Mouse (Mus musculus): ENCODE measurements around the gene Shc2.

Shc2 gene

GRCm38 (mm10) chr10:79668771-79669575 lies 31.3 kb upstream of the Shc2 start, which contains the start of gene Tpgs1:
Gene Tpgs1, plus strand, starts transcription at chr10:79669369.
- DNase-seq (ENCODE audit: extremely low spot score, low spot score), result peak; percentile 97

DNA sequence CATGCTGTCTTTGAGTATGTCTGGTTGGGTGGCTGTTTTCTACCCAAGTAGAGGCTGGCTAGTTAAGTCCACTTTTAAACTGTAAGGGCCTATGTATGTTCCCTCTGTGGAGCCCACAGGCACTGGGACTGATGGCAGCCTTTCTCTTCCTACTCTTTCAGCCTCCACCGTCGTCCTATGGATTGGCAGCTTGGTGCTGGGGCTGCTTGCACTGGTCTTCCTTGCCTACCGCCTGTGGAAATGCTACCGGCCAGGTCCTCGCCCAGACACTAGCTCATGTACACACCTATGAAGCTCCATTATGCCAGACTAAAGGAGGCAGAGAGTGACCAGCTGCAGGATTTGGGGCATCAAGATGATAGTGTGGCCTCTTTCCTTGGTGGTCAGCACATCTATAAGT lies 30.4 kb upstream of the Shc2 start:
- DNase-seq (ENCODE audit: extremely low spot score, low spot score), result no peak

DNA sequence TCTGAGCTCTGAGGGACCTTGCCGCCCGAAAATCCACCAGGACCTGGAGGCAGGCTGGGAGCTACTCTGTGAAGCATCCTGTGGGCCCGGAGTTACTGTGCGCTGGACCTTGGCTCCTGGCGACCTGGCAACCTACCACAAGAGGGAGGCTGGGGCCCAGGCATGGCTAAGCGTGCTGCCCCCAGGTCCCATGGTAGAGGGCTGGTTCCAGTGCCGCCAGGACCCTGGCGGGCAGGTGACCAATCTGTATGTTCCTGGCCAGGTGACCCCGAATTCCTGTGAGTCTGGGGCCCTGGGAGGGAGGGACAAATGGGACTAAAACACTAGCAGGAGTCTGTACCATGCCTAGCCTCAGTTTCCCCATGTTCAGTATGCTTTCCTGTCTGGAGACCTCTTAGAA lies 28.8 kb upstream of the Shc2 start:
- DNase-seq (ENCODE audit: extremely low spot score, low spot score), result no peak

- no peak for DNase-seq (ENCODE audit: extremely low spot score, low spot score)
Observed at GRCm38 (mm10) chr10:79665051-79665450, 27.3 kb upstream of the Shc2 start.

DNA sequence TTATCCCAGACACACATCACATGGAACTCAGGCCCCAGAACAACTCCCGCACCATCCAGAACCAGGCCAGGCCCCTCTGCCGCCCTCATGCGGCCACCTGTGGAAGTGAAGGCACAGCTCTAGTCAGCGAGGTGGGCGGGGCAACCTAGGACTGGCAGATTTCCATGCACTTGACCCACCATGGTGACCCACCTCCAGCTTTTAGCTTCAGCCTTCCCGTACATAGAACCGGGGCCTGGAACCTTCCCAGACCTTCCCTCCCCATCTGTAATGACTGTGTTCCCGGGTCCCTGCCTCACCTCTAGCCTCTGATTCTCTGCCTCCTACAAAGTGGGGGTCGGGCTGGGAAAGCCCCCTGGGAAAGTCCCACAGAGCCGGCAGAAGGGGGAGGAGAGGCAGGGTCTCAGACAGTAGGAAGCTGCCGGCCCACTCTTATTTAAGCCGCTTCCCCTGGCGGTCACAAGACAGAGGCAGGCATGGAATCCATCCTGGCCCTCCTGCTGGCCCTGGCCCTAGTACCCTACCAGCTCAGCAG lies 26.5 kb upstream of the Shc2 start, which contains the start of gene Madcam1:
TSS of gene Madcam1 (plus strand) at position 429 of the 535 bp plus-strand sequence.
- DNase-seq (ENCODE audit: extremely low spot score, low spot score), result peak; percentile 88

GRCm38 (mm10) chr10:79661861-79662260 lies 24.1 kb upstream of the Shc2 start:
- no peak for DNase-seq (ENCODE audit: extremely low spot score, low spot score)

DNA sequence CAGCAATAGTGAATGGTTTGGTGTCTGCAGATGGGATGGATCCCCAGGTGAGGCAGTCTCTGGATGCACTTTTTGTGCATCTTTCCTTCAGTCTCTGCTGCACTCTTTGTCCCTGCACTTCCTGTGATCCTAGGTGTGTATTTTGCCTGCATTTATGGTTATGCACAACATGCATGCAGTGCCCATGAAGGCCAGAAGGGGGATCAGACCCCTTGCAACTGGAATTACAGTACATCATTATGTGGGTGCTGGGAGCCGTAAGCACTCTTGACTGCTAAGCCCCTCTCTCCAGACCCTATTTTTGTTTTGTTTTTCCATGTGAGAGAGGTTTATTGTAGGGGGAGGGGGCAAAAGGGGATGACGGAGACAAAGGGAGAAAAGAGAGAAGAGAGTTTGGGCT lies 22.6 kb upstream of the Shc2 start:
- no peak for DNase-seq (ENCODE audit: extremely low spot score, low spot score)

DNA sequence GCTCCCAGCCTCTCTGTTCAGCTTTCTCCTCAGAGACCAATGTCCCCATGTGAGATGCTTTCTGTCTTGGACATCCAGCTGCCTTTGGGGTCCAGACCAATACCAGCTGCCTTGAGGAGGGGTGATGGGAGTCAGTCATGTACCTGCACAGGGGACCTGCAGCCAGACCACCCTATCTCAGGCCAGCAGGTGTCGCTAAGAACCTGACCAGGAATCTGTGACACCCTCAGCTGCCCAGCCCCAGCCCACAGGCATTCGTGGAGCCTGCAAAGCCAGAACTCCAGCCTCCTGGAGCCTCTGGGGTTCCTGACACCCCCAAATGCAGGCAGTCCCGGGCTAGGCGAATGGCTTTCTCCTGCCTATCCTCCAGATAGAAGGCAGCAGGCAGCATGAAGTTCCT lies 21.1 kb upstream of the Shc2 start:
- no peak for DNase-seq (ENCODE audit: extremely low spot score, low spot score)

DNA sequence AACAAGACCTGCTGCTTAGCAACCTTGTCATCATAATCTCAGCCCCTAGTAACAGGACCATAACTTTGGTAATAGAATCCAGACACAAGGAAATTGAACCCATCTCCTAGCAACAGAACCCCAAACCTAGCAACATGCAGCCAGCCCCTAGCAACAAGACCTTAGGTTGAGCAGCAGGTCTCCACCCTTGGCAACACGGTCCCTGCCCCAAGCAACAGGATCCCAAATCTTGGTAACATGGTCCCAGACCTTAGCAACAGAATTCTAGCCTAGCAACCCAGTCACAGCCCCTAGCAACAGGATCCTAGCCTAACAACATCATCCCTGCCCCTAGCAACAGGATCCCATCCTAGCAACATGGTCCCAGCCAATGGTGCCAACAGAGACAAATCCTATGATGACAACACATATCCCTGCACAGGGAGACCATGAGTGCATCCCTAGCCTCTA lies 17.3 kb upstream of the Shc2 start:
- DNase-seq (ENCODE audit: extremely low spot score, low spot score), result peak; percentile 29

GRCm38 (mm10) chr10:79652789-79653188 lies 15.1 kb upstream of the Shc2 start:
- DNase-seq (ENCODE audit: extremely low spot score, low spot score), result no peak

DNA sequence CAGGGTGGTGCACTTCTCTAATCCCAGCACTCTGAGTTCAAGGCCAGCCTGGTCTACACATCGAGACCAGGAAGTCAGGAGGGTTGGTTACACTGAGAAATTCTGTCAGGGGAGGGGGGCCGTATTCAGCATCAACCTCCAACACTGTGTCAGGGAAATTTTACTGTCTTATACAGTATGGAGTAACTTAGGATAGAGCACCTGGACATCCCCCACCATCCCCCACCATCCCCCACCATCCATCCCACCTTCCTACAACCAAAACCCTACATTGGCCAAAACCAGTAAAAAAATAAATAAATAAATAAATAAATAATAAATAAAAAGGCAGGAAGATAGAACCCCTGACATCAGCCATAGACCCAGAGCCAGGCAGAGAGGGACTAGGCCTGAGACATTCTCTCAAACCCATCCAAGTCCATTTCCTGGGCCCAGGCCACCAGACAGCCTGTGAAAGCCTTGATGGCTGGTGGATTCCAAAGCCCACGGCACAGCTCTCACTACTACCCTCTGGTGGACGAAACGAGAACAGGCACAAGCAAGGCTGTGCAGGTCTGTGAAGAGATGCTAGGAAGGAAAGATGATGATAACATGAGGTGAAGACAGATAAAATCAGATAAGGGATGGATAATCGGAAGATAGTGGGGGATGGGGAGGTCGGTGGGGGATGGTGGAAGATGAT lies 11.5 kb upstream of the Shc2 start:
- peak; percentile 73 for DNase-seq (ENCODE audit: extremely low spot score, low spot score)

GRCm38 (mm10) chr10:79645711-79646110 lies 8.0 kb upstream of the Shc2 start, which contains the start of gene Odf3l2:
Gene Odf3l2, minus strand, starts transcription at chr10:79645738.
- no peak for DNase-seq (ENCODE audit: extremely low spot score, low spot score)

GRCm38 (mm10) chr10:79638486-79639204 lies 927 bp upstream of the Shc2 start:
- peak; percentile 70 for DNase-seq (ENCODE audit: extremely low spot score, low spot score)

DNA sequence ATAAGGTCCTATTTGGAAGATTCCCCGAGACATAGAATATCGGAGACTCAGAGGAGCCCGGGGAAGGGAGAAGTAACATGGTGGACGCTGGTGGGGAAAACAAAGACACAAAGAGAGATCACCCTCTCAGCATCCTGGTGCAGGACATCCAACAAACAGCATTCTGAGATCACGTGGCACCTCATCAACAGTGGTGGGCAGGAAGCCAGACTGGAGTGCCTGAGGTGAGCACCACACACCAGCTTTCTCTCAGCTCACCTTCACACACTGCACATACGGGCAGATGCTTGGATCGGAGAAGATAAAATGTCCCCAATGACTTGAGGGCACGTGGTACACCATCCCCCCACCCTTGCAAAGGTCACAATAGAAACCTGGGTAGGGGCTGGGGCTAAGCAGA lies 1.4 kb downstream of the Shc2 start:
- no peak for DNase-seq (ENCODE audit: extremely low spot score, low spot score)

GRCm38 (mm10) chr10:79633006-79633777 lies 4.5 kb downstream of the Shc2 start:
- no peak for DNase-seq (ENCODE audit: extremely low spot score, low spot score)

- DNase-seq (ENCODE audit: extremely low spot score, low spot score), result no peak
Observed at GRCm38 (mm10) chr10:79631432-79631831, 6.3 kb downstream of the Shc2 start.

DNA sequence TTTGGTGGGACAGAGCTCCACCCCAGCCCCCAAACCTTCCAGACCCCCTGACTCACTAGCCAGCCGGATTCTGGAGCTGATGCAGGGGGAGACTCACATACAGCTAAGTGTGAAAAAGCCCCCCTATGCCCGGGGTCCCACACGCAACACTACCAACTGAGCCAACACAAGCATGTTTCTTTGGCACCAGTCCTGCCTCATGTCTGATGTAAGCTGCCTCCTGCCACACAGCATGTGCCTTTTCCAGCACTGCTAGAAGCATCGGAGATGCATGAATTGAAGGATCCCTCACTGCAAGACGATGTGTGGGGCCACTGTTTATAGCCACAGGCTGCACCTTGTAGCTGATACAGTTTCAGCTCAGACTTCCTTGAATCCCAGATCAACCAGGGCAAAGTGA lies 9.3 kb downstream of the Shc2 start:
- DNase-seq (ENCODE audit: extremely low spot score, low spot score), result no peak

DNA sequence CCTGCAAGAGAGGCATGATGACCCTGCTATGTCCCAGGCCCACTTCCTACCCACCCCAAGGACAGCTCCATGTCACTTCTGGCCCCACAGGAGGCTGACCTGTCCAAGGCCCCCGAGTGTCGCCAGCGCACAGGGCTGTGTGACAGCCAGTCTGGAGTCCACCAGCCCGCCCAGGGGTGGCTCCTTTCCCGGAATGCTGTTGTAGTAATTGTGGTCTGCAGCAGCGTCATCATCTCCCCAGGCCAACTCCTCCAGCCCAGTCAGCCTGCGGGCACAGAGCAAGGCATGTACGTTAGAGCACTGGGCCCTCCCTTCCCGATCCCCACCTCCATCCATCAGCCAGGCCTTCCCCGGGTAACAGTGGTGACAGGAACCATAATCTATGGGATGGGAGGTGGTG lies 11.6 kb downstream of the Shc2 start:
- no peak for DNase-seq (ENCODE audit: extremely low spot score, low spot score)

- no peak for DNase-seq (ENCODE audit: extremely low spot score, low spot score)
Observed at GRCm38 (mm10) chr10:79625398-79625797, 12.3 kb downstream of the Shc2 start.

- DNase-seq (ENCODE audit: extremely low spot score, low spot score), result no peak
Observed at GRCm38 (mm10) chr10:79623950-79624349, 13.8 kb downstream of the Shc2 start.

DNA sequence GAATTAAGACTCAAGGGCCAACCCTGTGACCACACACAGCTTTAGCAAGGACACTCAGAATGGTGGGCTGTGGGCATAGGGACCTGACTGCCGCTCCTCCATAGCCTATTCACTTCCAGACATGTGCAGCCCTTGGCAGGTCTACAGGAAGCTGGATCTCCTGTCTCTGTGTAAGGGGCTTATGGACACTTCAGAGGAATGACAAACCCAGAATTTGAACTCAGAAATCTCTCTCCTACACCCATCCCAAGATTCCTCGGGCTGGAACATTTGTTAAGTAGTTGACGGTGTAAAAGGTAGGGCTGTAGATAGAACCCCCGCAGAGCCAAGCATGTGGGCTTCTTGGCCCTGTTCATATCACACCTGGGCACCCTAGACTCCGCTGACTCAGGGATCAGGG lies 21.3 kb downstream of the Shc2 start:
- DNase-seq (ENCODE audit: extremely low spot score, low spot score), result no peak

All from neural tube, embryonic 10.5 days (tissue).